Mouse (Mus musculus) macrophage (primary cell): ENCODE measurements around the gene Mybpc3. TPM values are rescaled to one million over a fixed set of nuclear protein-coding genes. Genes with fewer than 3 reads are reported as not detected.

Source experiments
- H3K27ac ChIP-seq: fragments of 350-480 bp; formaldehyde crosslinking; 2 replicates; pipeline ENCODE4 v1.9.0; 2021
- H3K36me3 ChIP-seq: fragments of 350-480 bp; formaldehyde crosslinking; 2 replicates; pipeline ENCODE4 v1.9.0; 2021; ENCODE audit errors: inconsistent target
- H3K4me3 ChIP-seq: fragments of 350-480 bp; formaldehyde crosslinking; 2 replicates; pipeline ENCODE4 v1.9.0; 2021; ENCODE audit errors: inconsistent target
- H3K79me2 ChIP-seq: fragments of 350-480 bp; formaldehyde crosslinking; 2 replicates; pipeline ENCODE4 v1.9.0; 2021; ENCODE audit errors: inconsistent target
- WGBS: methylation state at CpG from one replicate; pipeline ENCODE4 v1.1.7; 2026; ENCODE audit warnings: inconsistent platforms; ENCODE audit not compliant: missing documents; 5-methylcytosine and 5-hydroxymethylcytosine counted together
- polyA plus RNA-seq: library from polyadenylated mRNA; stranded (reverse); fragments of 250-400 nt; gene quantifications from 3 replicates; pipeline ENCODE4 v1.2.4, GENCODE M21; 2018; ENCODE audit warnings: inconsistent platforms

Gene Mybpc3
- polyA plus RNA-seq, 1 experiment from 2014 or later, result 0.09 TPM

GRCm38 (mm10) chr2:91121011-91121410 is 3.1 kb downstream of the Mybpc3 start:
- 85% methylated on average over 6 of the region's 6 CpGs for WGBS
- Histone ChIP-seq H3K4me3 (no peak overlapping the region), H3K27ac (no peak overlapping the region), H3K36me3 (peaks cover 3% of the 10 kb centered on the region; the same call in 1 of the 2 replicates), H3K79me2 (no peaks in the 10 kb centered on the region)

- WGBS, result 91% methylated on average over 5 of the region's 8 CpGs
- Histone ChIP-seq H3K36me3 (no peaks in the 10 kb centered on the region), H3K4me3 (no peak overlapping the region), H3K79me2 (no peaks in the 10 kb centered on the region), H3K27ac (no peak overlapping the region)
These were observed 3.6 kb downstream of the Mybpc3 start for GRCm38 (mm10) chr2:91121497-91121896.

GRCm38 (mm10) chr2:91123521-91123920 is 5.6 kb downstream of the Mybpc3 start:
- Histone ChIP-seq H3K79me2 (no peaks in the 10 kb centered on the region), H3K36me3 (no peaks in the 10 kb centered on the region), H3K27ac (no peak overlapping the region), H3K4me3 (no peak overlapping the region)
- 86% methylated on average over 6 of the region's 6 CpGs for WGBS

GRCm38 (mm10) chr2:91125101-91125500 is 7.2 kb downstream of the Mybpc3 start:
- H3K27ac ChIP-seq, result no peak overlapping the region

DNA sequence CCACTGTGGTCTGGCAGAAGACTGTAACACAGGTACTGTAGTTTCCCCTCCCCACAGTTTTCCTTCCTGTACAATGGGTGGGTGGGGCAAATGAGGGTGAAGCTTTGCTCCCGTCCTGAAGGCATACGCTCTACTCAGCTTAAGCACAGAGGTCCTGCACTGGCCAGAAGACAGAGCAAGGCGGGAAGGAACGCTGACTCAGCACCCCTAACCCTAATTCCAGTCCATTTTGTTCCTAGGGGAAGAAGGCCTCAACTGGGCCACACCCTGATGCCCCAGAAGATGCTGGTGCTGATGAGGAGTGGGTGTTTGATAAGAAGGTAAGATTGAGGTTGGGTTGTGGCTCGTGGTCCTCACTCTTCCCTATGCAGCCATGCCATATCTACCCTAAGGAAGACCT is 10.8 kb downstream of the Mybpc3 start:
- H3K79me2 ChIP-seq, result no peaks in the 10 kb centered on the region
- 89% methylated on average over 5 of the region's 5 CpGs for WGBS
- no peaks in the 10 kb centered on the region for H3K36me3 ChIP-seq
- H3K4me3 ChIP-seq, result no peak overlapping the region
- H3K27ac ChIP-seq, result no peak overlapping the region

More at GRCm38 (mm10) chr2:91125101-91125500, 7.2 kb downstream of the Mybpc3 start:
- Histone ChIP-seq H3K4me3 (no peak overlapping the region), H3K36me3 (no peaks in the 10 kb centered on the region), H3K79me2 (no peaks in the 10 kb centered on the region)
- WGBS, result 83% methylated on average over 10 of the region's 10 CpGs

- no peak overlapping the region for H3K27ac ChIP-seq
- H3K36me3 ChIP-seq, result no peaks in the 10 kb centered on the region
- no peak overlapping the region for H3K4me3 ChIP-seq
- 90% methylated on average over 6 of the region's 6 CpGs for WGBS
- H3K79me2 ChIP-seq, result no peaks in the 10 kb centered on the region
These were observed 12.2 kb downstream of the Mybpc3 start for GRCm38 (mm10) chr2:91130126-91130525.

DNA sequence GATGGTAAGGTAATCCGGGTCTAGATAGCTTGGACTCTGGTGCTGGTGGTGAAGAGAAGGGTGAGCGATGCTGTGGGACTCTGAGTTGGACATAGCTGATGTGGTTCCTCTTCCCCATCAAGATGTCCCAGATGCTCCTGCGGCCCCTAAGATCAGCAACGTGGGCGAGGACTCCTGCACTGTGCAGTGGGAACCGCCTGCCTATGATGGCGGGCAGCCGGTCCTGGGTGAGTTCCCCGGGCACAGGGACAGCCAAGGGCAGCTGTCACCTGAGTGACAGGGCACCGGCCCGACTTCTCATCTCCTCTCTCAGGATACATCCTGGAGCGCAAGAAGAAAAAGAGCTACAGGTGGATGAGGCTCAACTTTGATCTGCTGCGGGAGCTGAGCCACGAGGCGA is 13.3 kb downstream of the Mybpc3 start:
- no peaks in the 10 kb centered on the region for H3K79me2 ChIP-seq
- H3K4me3 ChIP-seq, result no peak overlapping the region
- WGBS, result 95% methylated on average over 15 of the region's 15 CpGs
- H3K27ac ChIP-seq, result no peak overlapping the region
- no peaks in the 10 kb centered on the region for H3K36me3 ChIP-seq

DNA sequence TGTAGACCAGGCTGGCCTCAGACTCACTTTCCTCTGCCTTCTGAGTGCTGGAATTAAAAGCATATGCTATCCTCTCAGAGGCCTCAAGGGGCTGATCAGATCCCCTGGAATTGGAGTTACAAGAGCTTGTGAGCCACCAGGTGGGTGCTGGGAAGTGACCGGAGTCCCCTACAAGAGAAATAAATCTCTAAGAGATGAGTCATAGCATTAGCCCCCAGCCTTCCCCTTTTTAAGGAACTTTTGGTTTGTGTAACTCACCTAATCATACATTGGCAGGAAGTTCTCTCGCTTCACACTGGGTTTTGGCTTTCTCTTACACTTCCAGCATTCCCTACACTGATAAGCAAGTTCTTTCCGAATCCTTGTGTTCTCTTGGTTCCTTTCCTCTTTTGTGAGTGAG is 14.1 kb downstream of the Mybpc3 start:
- H3K36me3 ChIP-seq, result 0 out of 2 replicates have a peak, but pooled peaks cover 4% of the 10 kb centered on the region
- H3K27ac ChIP-seq, result no peak overlapping the region
- H3K4me3 ChIP-seq, result no peak overlapping the region
- H3K79me2 ChIP-seq, result no peaks in the 10 kb centered on the region
- WGBS, result 27% methylated on average over 3 of the region's 3 CpGs

- peaks cover 51% of the 10 kb centered on the region for H3K36me3 ChIP-seq
- H3K27ac ChIP-seq, result no peak overlapping the region
- 66% methylated on average over 10 of the region's 11 CpGs for WGBS
- no peaks in the 10 kb centered on the region for H3K79me2 ChIP-seq
- no peak overlapping the region for H3K4me3 ChIP-seq
These were observed 18.8 kb downstream of the Mybpc3 start for GRCm38 (mm10) chr2:91136513-91137412.

GRCm38 (mm10) chr2:91137481-91137880 is 19.5 kb downstream of the Mybpc3 start:
- Histone ChIP-seq H3K79me2 (no peaks in the 10 kb centered on the region), H3K4me3 (no peak overlapping the region), H3K36me3 (peaks cover 58% of the 10 kb centered on the region), H3K27ac (no peak overlapping the region)
- 92% methylated on average over 5 of the region's 6 CpGs for WGBS

- WGBS, result 86% methylated on average over 4 of the region's 5 CpGs
- Histone ChIP-seq H3K27ac (no peak overlapping the region), H3K36me3 (peaks cover 73% of the 10 kb centered on the region), H3K79me2 (no peaks in the 10 kb centered on the region), H3K4me3 (no peak overlapping the region)
These were observed 21.4 kb downstream of the Mybpc3 start for GRCm38 (mm10) chr2:91139311-91139710.

DNA sequence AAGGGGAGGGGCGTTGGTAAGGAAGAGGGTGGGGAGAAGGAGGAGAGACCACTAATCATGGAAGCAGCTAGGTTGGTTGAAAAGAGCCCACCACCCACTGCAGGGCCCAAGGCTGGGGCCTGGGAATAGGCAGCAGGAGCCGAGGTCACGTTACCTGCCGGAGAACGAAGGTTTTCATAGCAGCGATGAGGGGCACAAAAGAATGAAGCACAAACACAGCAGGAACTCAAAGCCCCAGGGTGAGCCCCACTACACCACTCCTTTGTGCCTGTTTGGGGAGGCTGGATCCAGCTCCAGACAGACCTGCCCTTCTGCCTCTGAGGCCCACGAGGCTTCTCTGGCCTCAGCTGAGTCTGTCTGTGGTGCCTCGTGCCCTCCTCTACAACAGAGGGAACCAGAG is 21.8 kb downstream of the Mybpc3 start:
- whole genome bisulfite sequencing, result 91% methylated on average over 8 of the region's 8 CpGs
- peaks cover 73% of the 10 kb centered on the region for H3K36me3 ChIP-seq

DNA sequence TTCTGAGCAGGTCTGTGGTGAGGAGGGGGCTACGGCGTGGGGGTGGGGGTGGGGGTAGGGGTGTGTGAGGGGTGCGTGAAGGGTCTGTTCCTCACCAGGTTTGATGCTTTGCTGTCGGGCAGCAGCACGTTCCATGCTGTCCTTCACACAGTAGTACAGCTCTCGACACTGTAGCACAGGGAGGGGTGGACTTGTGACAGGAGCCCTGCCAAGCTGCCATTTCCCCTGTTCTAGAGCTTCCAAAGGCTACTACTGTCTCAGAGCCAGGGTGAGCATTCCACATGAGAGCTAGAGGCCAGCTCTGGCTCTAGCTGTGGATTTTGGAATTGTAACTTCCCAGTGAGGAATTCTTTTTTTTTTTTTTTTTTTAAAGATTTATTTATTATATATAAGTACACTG is 25.0 kb downstream of the Mybpc3 start:
- H3K36me3 ChIP-seq, result peaks cover 86% of the 10 kb centered on the region
- no peak overlapping the region for H3K4me3 ChIP-seq
- no peaks in the 10 kb centered on the region for H3K79me2 ChIP-seq
- WGBS, result 98% methylated on average over 6 of the region's 6 CpGs
- no peak overlapping the region for H3K27ac ChIP-seq

More for the DNA sequence above, 21.8 kb downstream of the Mybpc3 start:
- Histone ChIP-seq H3K27ac (no peak overlapping the region), H3K4me3 (no peak overlapping the region), H3K79me2 (no peaks in the 10 kb centered on the region)

DNA sequence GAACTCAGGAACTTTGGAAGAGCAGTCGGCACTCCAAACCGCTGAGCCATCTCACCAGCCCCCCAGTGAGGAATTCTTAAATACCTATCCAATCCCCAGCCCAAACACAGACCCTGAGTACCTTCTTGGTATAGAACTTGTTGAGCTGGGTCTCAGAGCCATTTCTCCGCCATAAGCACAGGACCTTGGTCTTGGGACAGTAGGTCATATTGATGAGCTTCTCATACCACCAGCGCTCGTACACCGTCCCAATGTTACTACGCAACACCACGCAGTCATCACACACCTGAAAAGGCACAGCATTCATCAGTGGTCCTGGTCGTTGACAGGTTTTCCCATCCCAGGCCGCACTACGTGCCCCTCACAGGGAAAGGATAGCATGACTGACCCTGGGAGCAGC is 25.5 kb downstream of the Mybpc3 start:
- no peak overlapping the region for H3K27ac ChIP-seq
- peaks cover 84% of the 10 kb centered on the region for H3K36me3 ChIP-seq
- H3K79me2 ChIP-seq, result no peaks in the 10 kb centered on the region
- H3K4me3 ChIP-seq, result no peak overlapping the region
- 94% methylated on average over 7 of the region's 11 CpGs for WGBS

GRCm38 (mm10) chr2:91148101-91148500 is 30.2 kb downstream of the Mybpc3 start:
- Histone ChIP-seq H3K4me3 (no peak overlapping the region), H3K27ac (no peak overlapping the region), H3K36me3 (peaks cover 80% of the 10 kb centered on the region), H3K79me2 (no peaks in the 10 kb centered on the region)
